Mouse (Mus musculus): Measurements from ENCODE around the gene Rgs6.

DNA sequence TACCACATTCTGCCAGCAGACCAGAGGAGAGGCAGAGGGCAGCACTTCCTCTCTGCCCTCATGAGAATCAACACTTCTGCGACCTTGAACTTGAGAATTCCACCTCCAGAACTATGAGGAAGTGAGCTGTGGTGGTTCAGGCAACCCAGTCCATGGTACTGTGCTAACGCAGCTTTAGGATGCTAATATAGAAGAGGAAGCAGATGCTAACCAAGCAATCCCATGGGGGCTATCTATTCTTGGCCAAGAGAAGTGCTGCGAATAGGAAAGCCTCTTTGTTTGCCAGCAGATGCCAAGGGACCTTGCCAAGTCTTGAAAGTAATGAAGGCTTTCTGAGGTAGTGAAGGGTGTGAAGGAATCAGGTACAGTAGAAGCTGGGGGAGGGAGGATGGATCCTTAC lies 451.8 kb downstream of the Rgs6 start:
- TF ChIP-seq POLR2A (IDR thresholded peaks at IDR 0.05; ENCODE audit: borderline replicate concordance, extremely low read depth, insufficient read depth, insufficient read length, poor library complexity, severe bottlenecking): no peak
- no peak for TF ChIP-seq CTCF (IDR thresholded peaks at IDR 0.05; ENCODE audit: borderline replicate concordance, extremely low read depth, insufficient read depth, insufficient read length)

All from brain, embryonic 14.5 days (tissue).